Mouse (Mus musculus): ENCODE measurements around the gene Slfn2. TPM values are rescaled to one million over a fixed set of nuclear protein-coding genes. Genes with fewer than 3 reads are reported as not detected.

Slfn2 gene
- polyA plus RNA-seq, 1 experiment from 2014 or later = 9.5 TPM

DNA sequence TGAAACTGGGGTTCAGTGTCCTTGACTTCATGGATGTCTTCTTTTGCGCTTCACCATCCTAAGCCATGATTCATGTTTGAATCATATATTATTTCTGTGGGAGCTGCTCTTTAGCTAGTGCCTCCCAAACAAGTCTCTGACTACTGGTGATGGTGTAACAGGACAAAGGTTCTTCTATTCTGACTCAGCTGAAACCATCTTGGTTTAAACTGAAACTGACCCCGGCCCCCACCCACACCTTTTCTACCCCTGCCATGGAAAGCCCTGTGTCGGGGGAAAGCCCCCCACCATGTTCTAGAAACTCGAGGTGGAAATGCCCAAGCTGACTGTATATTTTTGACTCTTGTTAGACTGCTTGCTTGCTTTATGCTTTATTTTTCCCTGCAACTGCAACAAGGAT is 21.0 kb upstream of the Slfn2 start:
- Histone ChIP-seq H3K27ac (ENCODE audit: low read length) (no peak overlapping the region), H3K4me2 (ENCODE audit: low read depth, low read length) (no peak overlapping the region), H3K27me3 (ENCODE audit: control insufficient read depth, insufficient read depth, low read length) (no peaks in the 10 kb centered on the region), H3K4me3 (replicated peaks; ENCODE audit: low read length) (no peak overlapping the region), H3K36me3 (ENCODE audit: control insufficient read depth, insufficient read depth, low read length) (no peaks in the 10 kb centered on the region), H3K9ac (ENCODE audit: low read length) (no peak overlapping the region), H3K4me1 (ENCODE audit: control insufficient read depth, insufficient read depth, low read length) (no peaks in the 10 kb centered on the region), H3K9me3 (replicated peaks; ENCODE audit: control insufficient read depth, low read length) (no peaks in the 10 kb centered on the region)
- 77% methylated on average over 4 of the region's 4 CpGs for WGBS
- ATAC-seq (ENCODE audit: insufficient read depth, low FRiP score) = no peak

DNA sequence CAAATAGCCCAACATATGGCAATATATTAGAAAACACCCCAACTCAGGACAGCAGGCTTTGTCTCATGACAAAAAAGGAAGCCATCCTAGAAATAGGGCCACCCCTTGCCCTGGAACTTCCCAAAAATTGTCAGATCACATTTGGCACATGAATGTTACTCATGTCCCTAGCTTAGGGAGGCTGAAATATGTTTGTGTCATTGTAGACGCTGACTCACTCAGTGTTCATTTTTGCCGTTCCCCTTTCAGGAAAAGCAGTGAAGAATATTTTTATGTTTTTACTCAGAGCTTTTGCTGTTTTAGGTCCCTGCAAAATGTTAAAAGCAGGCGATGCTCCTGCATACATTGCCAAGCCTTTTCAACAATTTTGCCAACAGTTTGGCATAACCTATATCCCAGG is 19.3 kb upstream of the Slfn2 start:
- H3K4me3 ChIP-seq (replicated peaks; ENCODE audit: low read length) = no peak overlapping the region
- no peak overlapping the region for H3K4me2 ChIP-seq (ENCODE audit: low read depth, low read length)
- ATAC-seq (ENCODE audit: insufficient read depth, low FRiP score) = no peak
- 74% methylated on average over 3 of the region's 3 CpGs for WGBS
- no peaks in the 10 kb centered on the region for H3K4me1 ChIP-seq (ENCODE audit: control insufficient read depth, insufficient read depth, low read length)
- no peak overlapping the region for H3K9ac ChIP-seq (ENCODE audit: low read length)
- no peaks in the 10 kb centered on the region for H3K36me3 ChIP-seq (ENCODE audit: control insufficient read depth, insufficient read depth, low read length)
- H3K9me3 ChIP-seq (replicated peaks; ENCODE audit: control insufficient read depth, low read length) = no peaks in the 10 kb centered on the region
- H3K27ac ChIP-seq (ENCODE audit: low read length) = no peak overlapping the region
- no peaks in the 10 kb centered on the region for H3K27me3 ChIP-seq (ENCODE audit: control insufficient read depth, insufficient read depth, low read length)

DNA sequence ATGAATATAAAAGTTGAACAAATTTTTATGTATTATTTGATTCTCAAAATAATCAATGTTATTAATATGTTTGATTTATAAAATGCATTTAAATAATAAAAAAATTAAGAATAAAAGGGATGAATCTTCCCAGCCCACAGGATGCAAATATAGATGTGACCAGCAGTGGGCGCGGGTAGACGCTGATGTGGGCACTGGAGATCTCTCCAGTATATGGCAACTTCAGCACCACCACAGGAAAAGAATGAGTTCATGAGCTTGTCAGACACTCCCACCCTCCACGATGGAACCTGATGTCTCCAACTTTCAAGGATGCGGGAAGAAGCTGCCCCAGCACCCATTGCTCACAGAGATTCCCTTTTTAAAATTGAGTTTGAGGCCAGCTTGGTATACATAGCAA is 7.0 kb upstream of the Slfn2 start:
- Histone ChIP-seq H3K4me2 (ENCODE audit: low read depth, low read length) (no peak overlapping the region), H3K4me1 (ENCODE audit: control insufficient read depth, insufficient read depth, low read length) (no peaks in the 10 kb centered on the region), H3K9me3 (replicated peaks; ENCODE audit: control insufficient read depth, low read length) (no peaks in the 10 kb centered on the region), H3K4me3 (replicated peaks; ENCODE audit: low read length) (no peak overlapping the region), H3K27ac (ENCODE audit: low read length) (no peak overlapping the region), H3K36me3 (ENCODE audit: control insufficient read depth, insufficient read depth, low read length) (no peaks in the 10 kb centered on the region), H3K9ac (ENCODE audit: low read length) (no peak overlapping the region), H3K27me3 (ENCODE audit: control insufficient read depth, insufficient read depth, low read length) (no peaks in the 10 kb centered on the region)
- WGBS = 3% methylated on average over 5 of the region's 5 CpGs
- ATAC-seq (ENCODE audit: insufficient read depth, low FRiP score) = no peak

DNA sequence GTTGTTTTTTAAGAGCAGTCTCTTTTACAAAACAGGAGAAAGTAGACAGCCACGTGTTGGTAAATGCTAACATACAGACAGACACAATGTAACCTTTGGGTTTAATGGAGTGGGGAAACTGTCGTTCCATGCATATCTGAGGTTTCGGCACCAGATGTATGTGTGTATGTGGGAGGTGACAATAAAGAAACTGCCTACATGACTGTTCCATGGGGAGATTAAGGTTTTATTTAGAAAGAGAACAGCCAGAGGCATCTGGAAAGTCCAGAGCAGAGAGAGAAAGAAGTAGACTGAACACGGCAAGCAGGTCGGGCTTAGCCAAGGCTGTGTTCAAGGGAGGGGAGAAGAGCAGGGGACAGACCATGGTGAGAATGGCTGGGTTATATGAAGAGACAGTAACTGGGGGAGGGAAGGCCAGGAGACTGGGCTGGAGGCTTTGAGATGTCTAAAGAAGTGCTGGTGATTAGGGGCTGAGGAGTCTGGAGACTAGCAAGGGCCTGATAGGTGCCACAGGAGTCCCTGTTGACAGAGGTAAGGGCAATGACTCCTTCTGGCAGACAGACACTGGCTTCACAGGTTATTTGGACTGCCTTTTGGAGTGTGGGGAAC is 4.4 kb upstream of the Slfn2 start:
- 59% methylated on average over 5 of the region's 5 CpGs for WGBS
- no peaks in the 10 kb centered on the region for H3K36me3 ChIP-seq (ENCODE audit: control insufficient read depth, insufficient read depth, low read length)
- no peaks in the 10 kb centered on the region for H3K27me3 ChIP-seq (ENCODE audit: control insufficient read depth, insufficient read depth, low read length)
- no peak overlapping the region for H3K9ac ChIP-seq (ENCODE audit: low read length)
- H3K4me2 ChIP-seq (ENCODE audit: low read depth, low read length) = no peak overlapping the region
- ATAC-seq (ENCODE audit: insufficient read depth, low FRiP score) = no peak
- H3K27ac ChIP-seq (ENCODE audit: low read length) = no peak overlapping the region
- 0 out of 2 replicates have a peak, but pooled peaks cover 3% of the 10 kb centered on the region for H3K4me1 ChIP-seq (ENCODE audit: control insufficient read depth, insufficient read depth, low read length)
- H3K4me3 ChIP-seq (replicated peaks; ENCODE audit: low read length) = no peak overlapping the region
- H3K9me3 ChIP-seq (replicated peaks; ENCODE audit: control insufficient read depth, low read length) = no peaks in the 10 kb centered on the region

DNA sequence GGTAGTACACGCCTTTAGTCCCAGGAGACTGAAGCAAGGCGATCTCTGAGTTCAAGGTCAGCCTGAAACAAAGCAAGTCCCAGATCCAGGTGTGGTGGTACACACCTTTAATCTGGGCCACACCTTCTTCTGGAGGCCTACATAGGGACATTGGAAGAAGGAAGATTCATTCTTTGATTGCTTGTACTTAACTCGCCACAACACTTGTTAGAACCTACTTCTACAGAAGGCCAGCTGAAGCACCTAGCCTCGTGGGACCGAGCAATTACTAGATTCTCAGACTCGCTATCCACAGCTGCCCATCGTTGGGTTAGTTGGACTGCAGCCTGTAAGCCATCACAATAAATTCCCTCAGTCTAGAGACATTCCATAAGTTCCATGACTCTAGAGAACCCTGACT is 3.1 kb upstream of the Slfn2 start:
- Histone ChIP-seq H3K4me1 (ENCODE audit: control insufficient read depth, insufficient read depth, low read length) (0 out of 2 replicates have a peak, but pooled peaks cover 3% of the 10 kb centered on the region), H3K9me3 (replicated peaks; ENCODE audit: control insufficient read depth, low read length) (no peaks in the 10 kb centered on the region), H3K36me3 (ENCODE audit: control insufficient read depth, insufficient read depth, low read length) (no peaks in the 10 kb centered on the region), H3K4me3 (replicated peaks; ENCODE audit: low read length) (no peak overlapping the region), H3K27me3 (ENCODE audit: control insufficient read depth, insufficient read depth, low read length) (no peaks in the 10 kb centered on the region), H3K4me2 (ENCODE audit: low read depth, low read length) (no peak overlapping the region), H3K27ac (ENCODE audit: low read length) (no peak overlapping the region), H3K9ac (ENCODE audit: low read length) (no peak overlapping the region)
- WGBS = 78% methylated on average over 7 of the region's 7 CpGs
- no peak for ATAC-seq (ENCODE audit: insufficient read depth, low FRiP score)

DNA sequence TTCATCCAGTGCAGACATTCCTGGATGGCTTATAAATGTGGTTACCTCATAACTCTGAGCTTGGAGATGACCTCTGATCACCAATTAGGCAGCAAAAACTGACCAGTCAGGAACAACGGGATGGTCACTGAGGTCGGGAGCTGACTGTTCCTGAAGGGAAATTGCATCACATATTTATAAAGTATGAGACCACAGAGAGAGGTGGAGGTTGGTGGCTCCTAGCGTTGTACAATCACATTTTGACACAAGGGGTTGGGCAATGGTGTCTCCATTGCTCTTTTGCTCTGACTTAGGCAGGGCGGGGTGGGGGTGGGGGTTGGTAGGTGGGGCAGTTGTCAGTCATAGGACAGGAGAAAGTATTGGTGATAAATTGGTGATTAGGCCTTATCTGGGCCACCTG is 1.8 kb upstream of the Slfn2 start:
- no peak overlapping the region for H3K27ac ChIP-seq (ENCODE audit: low read length)
- ATAC-seq (ENCODE audit: insufficient read depth, low FRiP score) = no peak
- no peak overlapping the region for H3K4me2 ChIP-seq (ENCODE audit: low read depth, low read length)
- no peaks in the 10 kb centered on the region for H3K27me3 ChIP-seq (ENCODE audit: control insufficient read depth, insufficient read depth, low read length)
- H3K4me1 ChIP-seq (ENCODE audit: control insufficient read depth, insufficient read depth, low read length) = 0 out of 2 replicates have a peak, but pooled peaks cover 3% of the 10 kb centered on the region
- no peaks in the 10 kb centered on the region for H3K36me3 ChIP-seq (ENCODE audit: control insufficient read depth, insufficient read depth, low read length)
- 65% methylated on average over 4 of the region's 4 CpGs for WGBS
- no peak overlapping the region for H3K4me3 ChIP-seq (replicated peaks; ENCODE audit: low read length)
- H3K9ac ChIP-seq (ENCODE audit: low read length) = no peak overlapping the region
- no peaks in the 10 kb centered on the region for H3K9me3 ChIP-seq (replicated peaks; ENCODE audit: control insufficient read depth, low read length)

DNA sequence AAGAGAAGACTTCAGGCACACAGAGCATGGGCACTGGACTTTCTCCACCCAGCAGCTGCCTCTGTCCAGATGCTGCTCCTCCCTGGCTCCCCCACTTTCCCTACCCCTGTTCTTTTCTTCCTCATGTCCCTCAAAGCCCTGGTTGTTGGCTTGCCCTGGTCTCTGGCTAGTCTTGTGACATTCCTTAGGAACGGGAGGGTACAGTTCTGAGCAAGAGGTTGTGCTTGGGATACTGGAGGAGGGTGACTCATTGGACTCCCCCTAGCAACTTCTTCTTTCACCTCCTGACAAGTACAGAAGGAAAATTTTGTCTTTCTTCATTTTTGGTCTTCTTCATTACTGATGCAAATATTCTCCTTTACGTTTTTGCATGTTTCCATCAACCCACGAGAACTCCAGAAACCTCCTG is 967 bp upstream of the Slfn2 start:
- H3K9ac ChIP-seq (ENCODE audit: low read length) = no peak overlapping the region
- H3K4me3 ChIP-seq (replicated peaks; ENCODE audit: low read length) = no peak overlapping the region
- no peaks in the 10 kb centered on the region for H3K9me3 ChIP-seq (replicated peaks; ENCODE audit: control insufficient read depth, low read length)
- H3K4me1 ChIP-seq (ENCODE audit: control insufficient read depth, insufficient read depth, low read length) = 0 out of 2 replicates have a peak, but pooled peaks cover 3% of the 10 kb centered on the region
- WGBS = 40% methylated on average over 3 of the region's 3 CpGs
- H3K27me3 ChIP-seq (ENCODE audit: control insufficient read depth, insufficient read depth, low read length) = no peaks in the 10 kb centered on the region
- no peak overlapping the region for H3K27ac ChIP-seq (ENCODE audit: low read length)
- ATAC-seq (ENCODE audit: insufficient read depth, low FRiP score) = no peak
- no peak overlapping the region for H3K4me2 ChIP-seq (ENCODE audit: low read depth, low read length)
- no peaks in the 10 kb centered on the region for H3K36me3 ChIP-seq (ENCODE audit: control insufficient read depth, insufficient read depth, low read length)

DNA sequence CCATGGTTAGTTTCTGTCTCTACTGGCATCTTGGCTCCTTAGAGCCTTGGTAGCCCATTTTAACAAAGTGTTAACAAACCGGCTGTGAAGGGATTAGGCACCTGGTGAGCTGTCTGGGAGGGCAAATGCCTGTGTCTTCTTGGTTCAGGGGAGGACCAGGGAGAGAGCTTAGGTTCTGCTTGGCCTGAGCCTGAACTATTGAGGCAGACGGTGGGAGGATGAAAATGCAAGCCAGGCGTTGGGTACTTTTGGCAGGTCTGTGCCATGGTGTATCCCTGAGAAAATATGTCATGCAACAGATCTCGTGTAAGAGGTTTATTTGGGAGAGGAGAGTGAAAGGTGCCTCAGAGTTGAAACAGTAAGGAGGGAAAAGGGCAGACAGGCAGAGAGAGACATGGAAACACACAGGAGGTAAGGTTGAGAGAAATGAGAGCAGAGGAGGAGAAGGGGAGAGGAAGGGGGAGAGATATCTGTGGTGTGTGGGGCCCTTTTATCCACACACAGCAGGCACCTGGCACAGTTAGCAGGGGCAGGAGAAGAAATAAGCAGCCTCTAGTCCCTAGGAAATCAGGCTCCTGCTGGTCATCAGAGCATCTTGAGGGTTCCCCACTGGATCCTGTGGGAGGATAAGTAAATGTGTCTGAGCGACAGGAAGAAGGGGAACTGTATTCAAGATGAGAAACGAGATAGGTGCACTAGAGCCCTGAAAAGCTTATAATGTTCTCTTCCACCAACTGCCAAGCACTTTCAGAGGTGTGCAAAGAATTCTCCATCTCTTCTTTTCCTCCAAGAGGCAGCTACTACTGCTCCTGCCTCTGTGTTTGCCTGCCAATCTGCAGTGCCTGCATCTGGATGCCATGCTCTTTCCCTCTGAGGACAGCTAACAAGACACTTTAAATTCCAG is 781 bp downstream of the Slfn2 start:
- ATAC-seq (ENCODE audit: insufficient read depth, low FRiP score) = no peak
- Histone ChIP-seq H3K9me3 (replicated peaks; ENCODE audit: control insufficient read depth, low read length) (no peaks in the 10 kb centered on the region), H3K27me3 (ENCODE audit: control insufficient read depth, insufficient read depth, low read length) (no peaks in the 10 kb centered on the region), H3K4me1 (ENCODE audit: control insufficient read depth, insufficient read depth, low read length) (0 out of 2 replicates have a peak, but pooled peaks cover 3% of the 10 kb centered on the region), H3K4me2 (ENCODE audit: low read depth, low read length) (peak overlapping the region; percentile 7; the same call in 1 of the 2 replicates), H3K36me3 (ENCODE audit: control insufficient read depth, insufficient read depth, low read length) (no peaks in the 10 kb centered on the region), H3K4me3 (replicated peaks; ENCODE audit: low read length) (peak overlapping the region; percentile 28), H3K9ac (ENCODE audit: low read length) (no peak overlapping the region; the same call in 1 of the 2 replicates), H3K27ac (ENCODE audit: low read length) (no peak overlapping the region)
- WGBS = 28% methylated on average over 6 of the region's 6 CpGs

Measured in stomach, embryonic 16.5 days (tissue).